Mouse (Mus musculus) duodenum, adult 2 months (tissue): Measurements from ENCODE around the gene Tbk1. TPM values are rescaled to one million over a fixed set of nuclear protein-coding genes. Genes with fewer than 3 reads are reported as not detected.

Source experiments
- polyA plus RNA-seq: library from polyadenylated mRNA; depleted of rRNA; stranded (reverse); fragments of >200 nt; gene quantifications from 2 replicates; pipeline ENCODE4 v1.2.3, GENCODE M21; 2012; ENCODE audit warnings: low replicate concordance; rRNA removed

Tbk1 gene
- polyA plus RNA-seq: 3.6 and 5.2 TPM in 2 replicates

GRCm38 (mm10) chr10:121586675-121587370, at the start of gene Tbk1:
Tbk1 (minus strand) TSS chr10:121586787.

GRCm38 (mm10) chr10:121626186-121626882, 39.7 kb upstream of the Tbk1 start, which contains the start of gene Xpot:
Xpot (minus strand) TSS chr10:121626332.

Other genes starting within 250 kb of the Tbk1 start
- 4.0 and 4.2 TPM in 2 replicates for gene Tbc1d30, start 235.5 kb downstream of the Tbk1 start, polyA plus RNA-seq
- gene Gns, start 221.7 kb downstream of the Tbk1 start, polyA plus RNA-seq: 160 and 172 TPM in 2 replicates
- 14.0 and 19.6 TPM in 2 replicates for gene Rassf3, start 110.4 kb downstream of the Tbk1 start, polyA plus RNA-seq
- gene Xpot, start 39.5 kb upstream of the Tbk1 start, polyA plus RNA-seq: 38.4 and 54.1 TPM in 2 replicates
- gene D930020B18Rik, start 54.8 kb upstream of the Tbk1 start, polyA plus RNA-seq: 0.14 and 1.1 TPM in 2 replicates
- 2.0 and 4.7 TPM in 2 replicates for gene BC048403, start 153.2 kb upstream of the Tbk1 start, polyA plus RNA-seq